Mouse (Mus musculus): ENCODE measurements around the gene Aire. TPM values are rescaled to one million over a fixed set of nuclear protein-coding genes. Genes with fewer than 3 reads are reported as not detected.

Gene Aire
- polyA plus RNA-seq, 1 experiment from 2014 or later, result 0.15 TPM

GRCm38 (mm10) chr10:78001796-78002195 is 41.6 kb downstream of the Aire start:
- Histone ChIP-seq H3K4me2 (replicated peaks) (no peak overlapping the region), H3K4me3 (replicated peaks) (no peak overlapping the region), H3K27me3 (replicated peaks) (no peaks in the 10 kb centered on the region), H3K4me1 (replicated peaks) (peaks cover 16% of the 10 kb centered on the region), H3K36me3 (peaks cover 40% of the 10 kb centered on the region), H3K27ac (no peak overlapping the region), H3K9ac (no peak overlapping the region), H3K9me3 (no peaks in the 10 kb centered on the region)
- ATAC-seq, result no peak
- 89% methylated on average over 11 of the region's 11 CpGs for WGBS

- peaks cover 48% of the 10 kb centered on the region for H3K36me3 ChIP-seq
- no peak overlapping the region for H3K9ac ChIP-seq
- no peak overlapping the region for H3K4me3 ChIP-seq (replicated peaks)
- H3K9me3 ChIP-seq, result no peaks in the 10 kb centered on the region
- WGBS, result 91% methylated on average over 5 of the region's 5 CpGs
- peaks cover under 1% of the 10 kb centered on the region; the same call in 1 of the 2 replicates for H3K4me1 ChIP-seq (replicated peaks)
- no peak overlapping the region for H3K4me2 ChIP-seq (replicated peaks)
- no peaks in the 10 kb centered on the region for H3K27me3 ChIP-seq (replicated peaks)
- ATAC-seq, result no peak
- H3K27ac ChIP-seq, result no peak overlapping the region
Observed at GRCm38 (mm10) chr10:78000200-78000599, 43.2 kb downstream of the Aire start.

GRCm38 (mm10) chr10:77995639-77996038 is 47.8 kb downstream of the Aire start:
- H3K4me1 ChIP-seq (replicated peaks), result no peaks in the 10 kb centered on the region
- no peak for ATAC-seq
- H3K9me3 ChIP-seq, result no peaks in the 10 kb centered on the region
- no peaks in the 10 kb centered on the region for H3K27me3 ChIP-seq (replicated peaks)
- 92% methylated on average over 3 of the region's 3 CpGs for WGBS
- no peak overlapping the region for H3K4me3 ChIP-seq (replicated peaks)
- H3K36me3 ChIP-seq, result peaks cover 64% of the 10 kb centered on the region
- H3K27ac ChIP-seq, result no peak overlapping the region
- H3K9ac ChIP-seq, result no peak overlapping the region
- H3K4me2 ChIP-seq (replicated peaks), result no peak overlapping the region

GRCm38 (mm10) chr10:77985775-77986174 is 57.6 kb downstream of the Aire start:
- no peak for ATAC-seq
- H3K9ac ChIP-seq, result no peak overlapping the region
- H3K27ac ChIP-seq, result no peak overlapping the region

GRCm38 (mm10) chr10:77984660-77985059 is 58.8 kb downstream of the Aire start:
- no peak overlapping the region for H3K9ac ChIP-seq

More at GRCm38 (mm10) chr10:77985775-77986174, 57.6 kb downstream of the Aire start:
- Histone ChIP-seq H3K4me3 (replicated peaks) (no peak overlapping the region), H3K27me3 (replicated peaks) (no peaks in the 10 kb centered on the region), H3K4me2 (replicated peaks) (no peak overlapping the region), H3K4me1 (replicated peaks) (0 out of 2 replicates have a peak, but pooled peaks cover 8% of the 10 kb centered on the region), H3K9me3 (no peaks in the 10 kb centered on the region), H3K36me3 (peaks cover 25% of the 10 kb centered on the region)
- WGBS, result 86% methylated on average over 5 of the region's 5 CpGs

More at GRCm38 (mm10) chr10:77984660-77985059, 58.8 kb downstream of the Aire start:
- Histone ChIP-seq H3K4me2 (replicated peaks) (no peak overlapping the region), H3K27ac (no peak overlapping the region), H3K36me3 (peaks cover 18% of the 10 kb centered on the region), H3K4me1 (replicated peaks) (0 out of 2 replicates have a peak, but pooled peaks cover 8% of the 10 kb centered on the region), H3K4me3 (replicated peaks) (no peak overlapping the region), H3K27me3 (replicated peaks) (no peaks in the 10 kb centered on the region), H3K9me3 (no peaks in the 10 kb centered on the region)
- ATAC-seq, result peak; percentile 64
- under 1% methylated on average over 4 of the region's 4 CpGs for WGBS

Other genes starting within 250 kb of the Aire start
- not detected in 2 replicates for gene Gm9639, start 248.5 kb downstream of the Aire start, polyA plus RNA-seq (2015; fragmentation: Nextera tagmentation; extraction: Ambion mirVana)
- gene Gm19668, start 244.5 kb downstream of the Aire start, polyA plus RNA-seq (2015; fragmentation: Nextera tagmentation; extraction: Ambion mirVana), result not detected in 2 replicates
- gene Gm9507, start 231.8 kb downstream of the Aire start, polyA plus RNA-seq (2015; fragmentation: Nextera tagmentation; extraction: Ambion mirVana), result not detected in 2 replicates
- gene Gm2696, start 228.9 kb downstream of the Aire start, polyA plus RNA-seq (2015; fragmentation: Nextera tagmentation; extraction: Ambion mirVana), result not detected in 2 replicates
- gene Krtap10-4, start 216.5 kb downstream of the Aire start, polyA plus RNA-seq (2015; fragmentation: Nextera tagmentation; extraction: Ambion mirVana), result not detected in 2 replicates
- not detected in 2 replicates for gene Krtap10-10, start 207.7 kb downstream of the Aire start, polyA plus RNA-seq (2015; fragmentation: Nextera tagmentation; extraction: Ambion mirVana)
- not detected in 2 replicates for gene Gm36176, start 196.8 kb downstream of the Aire start, polyA plus RNA-seq (2015; fragmentation: Nextera tagmentation; extraction: Ambion mirVana)
- not detected in 2 replicates for gene Gm10318, start 190.8 kb downstream of the Aire start, polyA plus RNA-seq (2015; fragmentation: Nextera tagmentation; extraction: Ambion mirVana)
- not detected in 2 replicates for gene Gm3285, start 181.6 kb downstream of the Aire start, polyA plus RNA-seq (2015; fragmentation: Nextera tagmentation; extraction: Ambion mirVana)
- gene Lrrc3, start 141.1 kb downstream of the Aire start, polyA plus RNA-seq (2015; fragmentation: Nextera tagmentation; extraction: Ambion mirVana), result 3.9 TPM in 2 replicates
- 1.1 and 1.2 TPM in 2 replicates for gene Trpm2, start 73.0 kb downstream of the Aire start, polyA plus RNA-seq (2015; fragmentation: Nextera tagmentation; extraction: Ambion mirVana)
- 17.3 and 17.5 TPM in 2 replicates for gene 1810043G02Rik, start 65.1 kb downstream of the Aire start, polyA plus RNA-seq (2015; fragmentation: Nextera tagmentation; extraction: Ambion mirVana)
- gene Pfkl, start 33.5 kb downstream of the Aire start, polyA plus RNA-seq (2015; fragmentation: Nextera tagmentation; extraction: Ambion mirVana), result 252 and 254 TPM in 2 replicates
- 0.11 and 0.31 TPM in 2 replicates for gene Dnmt3l, start 1.7 kb downstream of the Aire start, polyA plus RNA-seq (2015; fragmentation: Nextera tagmentation; extraction: Ambion mirVana)
- 4.7 and 4.8 TPM in 2 replicates for gene Icosl, start 25.7 kb upstream of the Aire start, polyA plus RNA-seq (2015; fragmentation: Nextera tagmentation; extraction: Ambion mirVana)
- gene D10Jhu81e, start 126.2 kb upstream of the Aire start, polyA plus RNA-seq (2015; fragmentation: Nextera tagmentation; extraction: Ambion mirVana), result 34.9 and 37.2 TPM in 2 replicates
- 17.5 and 17.7 TPM in 2 replicates for gene Pwp2, start 141.5 kb upstream of the Aire start, polyA plus RNA-seq (2015; fragmentation: Nextera tagmentation; extraction: Ambion mirVana)
- gene Trappc10, start 201.0 kb upstream of the Aire start, polyA plus RNA-seq (2015; fragmentation: Nextera tagmentation; extraction: Ambion mirVana), result 17.3 and 17.6 TPM in 2 replicates